Mouse (Mus musculus) intestine, embryonic 15.5 days (tissue): Measurements from ENCODE around the gene Gne. TPM values are rescaled to one million over a fixed set of nuclear protein-coding genes. Genes with fewer than 3 reads are reported as not detected.
A peak's percentile ranks its signal among the peaks of the same experiment; 100 is the strongest.

Experiments used
- ATAC-seq: fragments of 200-750 bp; cut with Nextera tagmentation; 2 replicates; pipeline ENCODE4 v1.8.0; 2017; ENCODE audit warnings: moderate TSS enrichment, moderate library complexity
- H3K27ac ChIP-seq: fragments of 300-500 bp; sonication (generic); 2 replicates; pipeline ENCODE4 v1.5.1; 2015; ENCODE audit warnings: mild to moderate bottlenecking, inconsistent platforms
- H3K27me3 ChIP-seq: fragments of 300-500 bp; sonication (generic); replicated peaks from 2 replicates; pipeline ENCODE4 v1.6.1; 2015; ENCODE audit warnings: inconsistent platforms
- H3K36me3 ChIP-seq: fragments of 300-500 bp; sonication (generic); 2 replicates; pipeline ENCODE4 v1.6.1; 2015; ENCODE audit warnings: inconsistent platforms
- H3K4me1 ChIP-seq: fragments of 300-500 bp; sonication (generic); replicated peaks from 2 replicates; pipeline ENCODE4 v1.6.1; 2015; ENCODE audit warnings: inconsistent platforms
- H3K4me2 ChIP-seq: fragments of 300-500 bp; sonication (generic); replicated peaks from 2 replicates; pipeline ENCODE4 v1.6.1; 2015; ENCODE audit warnings: mild to moderate bottlenecking, inconsistent platforms
- H3K4me3 ChIP-seq: fragments of 300-500 bp; sonication (generic); replicated peaks from 2 replicates; pipeline ENCODE4 v1.5.1; 2015; ENCODE audit warnings: inconsistent platforms
- H3K9ac ChIP-seq: fragments of 300-500 bp; sonication (generic); 2 replicates; pipeline ENCODE4 v1.6.1; 2015; ENCODE audit warnings: inconsistent platforms
- H3K9me3 ChIP-seq: fragments of 300-500 bp; sonication (generic); 2 replicates; pipeline ENCODE4 v1.6.1; 2016; ENCODE audit warnings: inconsistent platforms
- WGBS: fragments of 180-500 bp; shearing (Covaris S2); methylation state at CpG from one replicate; pipeline ENCODE4 v1.1.7; 2015; 5-methylcytosine and 5-hydroxymethylcytosine counted together
- polyA plus RNA-seq: library from polyadenylated mRNA; unstranded; fragments of >200 nt; fragmentation: Nextera tagmentation; extraction: Ambion mirVana; gene quantifications from 2 replicates; pipeline ENCODE4 v1.2.1, GENCODE M21; 2015

Gene Gne
- polyA plus RNA-seq, 1 experiment from 2014 or later, result 47.0 TPM

DNA sequence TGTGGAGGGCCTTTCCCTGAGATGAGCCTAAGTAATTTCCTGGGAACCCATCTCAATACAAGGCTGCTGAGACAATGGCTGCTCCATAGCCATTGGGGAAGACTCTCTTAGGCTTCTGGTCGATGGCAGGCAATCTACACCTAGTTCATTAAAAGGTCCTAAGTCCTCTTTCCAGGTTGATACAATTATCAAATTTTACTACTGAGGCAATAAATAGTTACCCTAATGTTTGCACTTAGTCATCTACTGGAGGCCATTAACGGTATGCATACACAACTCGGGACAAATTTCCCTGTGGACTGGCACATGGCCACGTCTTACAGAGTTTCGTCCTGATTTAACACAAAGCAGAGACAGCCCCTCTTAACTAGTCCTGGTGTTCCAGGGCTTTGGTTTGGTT is 41.5 kb downstream of the Gne start:
- H3K27me3 ChIP-seq, result no peaks in the 10 kb centered on the region
- ATAC-seq, result peak; percentile 68
- no peaks in the 10 kb centered on the region for H3K9me3 ChIP-seq
- no peak overlapping the region for H3K27ac ChIP-seq
- WGBS, result 49% methylated on average over 5 of the region's 5 CpGs
- H3K9ac ChIP-seq, result no peak overlapping the region
- H3K4me1 ChIP-seq, result no peaks in the 10 kb centered on the region
- peaks cover 20% of the 10 kb centered on the region for H3K36me3 ChIP-seq
- H3K4me3 ChIP-seq, result no peak overlapping the region
- no peak overlapping the region for H3K4me2 ChIP-seq

DNA sequence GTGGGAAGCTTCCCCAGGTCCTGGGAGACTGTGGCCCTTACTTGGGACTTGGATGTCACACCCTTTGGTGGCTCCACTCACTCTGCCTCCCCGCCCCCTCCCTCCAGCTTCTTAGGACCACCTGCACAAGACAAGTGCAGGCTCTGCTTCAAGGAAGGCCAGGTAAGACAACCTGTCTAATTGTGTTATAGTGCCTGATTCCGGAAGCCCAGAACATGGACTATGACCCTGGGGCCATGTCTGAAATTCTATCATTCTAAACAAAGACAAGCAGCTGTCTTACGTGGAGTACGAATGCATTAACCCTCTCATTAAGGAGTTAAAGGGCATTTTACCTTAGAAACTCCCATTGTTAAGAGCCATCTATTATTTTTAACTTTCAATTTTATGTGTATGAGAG is 43.2 kb downstream of the Gne start:
- no peak overlapping the region for H3K27ac ChIP-seq
- no peaks in the 10 kb centered on the region for H3K9me3 ChIP-seq
- H3K9ac ChIP-seq, result no peak overlapping the region
- ATAC-seq, result 0 out of 2 replicates have a peak, but pooled peaks have one; percentile 39
- H3K36me3 ChIP-seq, result peaks cover 20% of the 10 kb centered on the region
- 80% methylated on average over 4 of the region's 4 CpGs for WGBS
- H3K4me3 ChIP-seq, result no peak overlapping the region
- no peak overlapping the region for H3K4me2 ChIP-seq
- H3K27me3 ChIP-seq, result no peaks in the 10 kb centered on the region
- no peaks in the 10 kb centered on the region for H3K4me1 ChIP-seq

DNA sequence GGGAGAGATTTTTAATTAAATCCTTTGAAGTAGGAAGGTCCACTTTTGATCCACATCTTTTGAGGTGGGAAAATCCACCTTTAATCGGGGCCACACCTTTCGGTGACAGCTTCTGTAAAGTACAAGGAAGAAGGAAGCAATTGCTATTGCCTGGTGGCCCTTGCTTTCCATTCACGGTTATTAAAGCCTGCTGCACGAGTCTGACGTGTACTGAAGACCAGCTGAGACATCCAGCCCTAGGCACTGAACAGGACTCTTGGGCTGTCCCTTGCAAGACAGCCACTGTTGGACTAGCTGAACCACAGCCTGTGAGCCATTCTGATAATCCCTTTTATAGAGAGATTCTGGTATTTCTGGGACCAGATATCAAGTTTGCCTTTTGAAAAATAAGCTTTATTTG is 47.5 kb downstream of the Gne start:
- ATAC-seq, result 0 out of 2 replicates have a peak, but pooled peaks have one; percentile 35
- H3K4me1 ChIP-seq, result no peaks in the 10 kb centered on the region
- no peak overlapping the region for H3K9ac ChIP-seq
- H3K4me2 ChIP-seq, result no peak overlapping the region
- H3K36me3 ChIP-seq, result peaks cover 31% of the 10 kb centered on the region
- no peaks in the 10 kb centered on the region for H3K27me3 ChIP-seq
- no peak overlapping the region for H3K4me3 ChIP-seq
- no peaks in the 10 kb centered on the region for H3K9me3 ChIP-seq
- no peak overlapping the region for H3K27ac ChIP-seq
- WGBS, result 66% methylated on average over 5 of the region's 5 CpGs

- no peak for ATAC-seq
- H3K36me3 ChIP-seq, result peaks cover 25% of the 10 kb centered on the region
- H3K4me3 ChIP-seq, result no peak overlapping the region
- H3K4me1 ChIP-seq, result no peaks in the 10 kb centered on the region
- H3K27ac ChIP-seq, result no peak overlapping the region
- no peaks in the 10 kb centered on the region for H3K27me3 ChIP-seq
- 88% methylated on average over 5 of the region's 5 CpGs for WGBS
- no peak overlapping the region for H3K4me2 ChIP-seq
- no peaks in the 10 kb centered on the region for H3K9me3 ChIP-seq
- no peak overlapping the region for H3K9ac ChIP-seq
Observed at GRCm38 (mm10) chr4:44031521-44031920, 52.5 kb downstream of the Gne start.

DNA sequence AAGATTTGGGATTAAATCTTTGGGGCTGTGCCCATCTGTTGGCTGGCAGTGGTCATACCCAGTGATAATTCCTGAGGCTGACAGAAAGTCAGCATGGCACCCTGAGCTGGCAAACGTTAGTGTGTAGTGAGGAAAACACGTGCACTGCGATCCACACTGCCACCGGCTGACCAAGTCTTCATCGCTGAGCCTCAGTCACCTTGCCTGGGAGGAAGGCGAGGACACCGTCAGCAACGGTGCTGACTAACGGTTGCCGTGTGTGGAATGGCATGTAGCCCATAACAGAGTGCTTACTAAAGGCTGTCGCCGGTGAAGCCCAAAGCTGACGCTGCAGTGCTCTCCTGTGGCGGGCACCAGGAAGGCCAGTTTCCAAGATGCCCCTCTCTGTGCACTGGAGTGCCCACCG is 54.3 kb downstream of the Gne start:
- Histone ChIP-seq H3K4me2 (no peak overlapping the region), H3K36me3 (peaks cover 38% of the 10 kb centered on the region), H3K27me3 (no peaks in the 10 kb centered on the region), H3K9ac (no peak overlapping the region), H3K27ac (no peak overlapping the region), H3K4me3 (no peak overlapping the region), H3K9me3 (no peaks in the 10 kb centered on the region), H3K4me1 (no peaks in the 10 kb centered on the region)
- no peak for ATAC-seq
- 88% methylated on average over 15 of the region's 15 CpGs for WGBS

GRCm38 (mm10) chr4:44028303-44029135 is 55.5 kb downstream of the Gne start:
- 32% methylated on average over 16 of the region's 16 CpGs for WGBS
- H3K27ac ChIP-seq, result peak overlapping the region; percentile 24; the same call in 1 of the 2 replicates
- no peaks in the 10 kb centered on the region for H3K27me3 ChIP-seq
- no peak overlapping the region for H3K4me2 ChIP-seq
- H3K9me3 ChIP-seq, result no peaks in the 10 kb centered on the region
- no peak overlapping the region for H3K4me3 ChIP-seq
- peak; percentile 60 for ATAC-seq
- H3K36me3 ChIP-seq, result peaks cover 45% of the 10 kb centered on the region
- H3K4me1 ChIP-seq, result no peaks in the 10 kb centered on the region
- H3K9ac ChIP-seq, result no peak overlapping the region

- Histone ChIP-seq H3K9me3 (no peaks in the 10 kb centered on the region), H3K36me3 (peaks cover 39% of the 10 kb centered on the region), H3K4me3 (no peak overlapping the region), H3K4me2 (no peak overlapping the region), H3K4me1 (no peaks in the 10 kb centered on the region), H3K27me3 (no peaks in the 10 kb centered on the region), H3K9ac (no peak overlapping the region), H3K27ac (no peak overlapping the region)
- 88% methylated on average over 6 of the region's 6 CpGs for WGBS
- ATAC-seq, result no peak
Observed at GRCm38 (mm10) chr4:44025570-44025969, 58.4 kb downstream of the Gne start.

GRCm38 (mm10) chr4:44024241-44024640 is 59.7 kb downstream of the Gne start:
- H3K4me3 ChIP-seq, result no peak overlapping the region
- no peak for ATAC-seq
- no peak overlapping the region for H3K9ac ChIP-seq
- no peaks in the 10 kb centered on the region for H3K4me1 ChIP-seq
- no peaks in the 10 kb centered on the region for H3K9me3 ChIP-seq
- H3K36me3 ChIP-seq, result peaks cover 46% of the 10 kb centered on the region
- no peak overlapping the region for H3K4me2 ChIP-seq
- H3K27me3 ChIP-seq, result no peaks in the 10 kb centered on the region
- H3K27ac ChIP-seq, result no peak overlapping the region
- WGBS, result 98% methylated on average over 6 of the region's 6 CpGs

DNA sequence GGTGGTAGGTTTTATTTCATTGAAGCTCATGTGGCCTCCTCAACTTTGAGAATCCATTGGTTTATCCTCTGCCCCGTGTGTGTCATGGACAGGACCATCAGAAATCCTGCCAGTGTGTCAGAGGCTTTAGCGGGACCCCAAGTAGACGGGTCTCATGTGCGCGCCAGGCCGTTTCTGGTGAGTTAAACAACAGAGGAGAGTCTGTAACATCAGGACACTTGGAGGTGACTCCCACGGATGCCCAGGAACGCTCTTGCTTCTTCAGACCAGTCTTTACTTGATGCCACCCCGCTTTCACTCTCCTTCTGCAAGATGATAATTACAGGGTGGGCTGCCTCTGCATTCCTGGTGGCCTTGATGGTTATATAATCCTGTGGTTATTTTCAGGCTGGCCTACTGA is 60.3 kb downstream of the Gne start:
- no peak overlapping the region for H3K9ac ChIP-seq
- H3K27me3 ChIP-seq, result no peaks in the 10 kb centered on the region
- no peaks in the 10 kb centered on the region for H3K9me3 ChIP-seq
- no peak overlapping the region for H3K27ac ChIP-seq
- WGBS, result 96% methylated on average over 9 of the region's 9 CpGs
- no peak overlapping the region for H3K4me3 ChIP-seq
- ATAC-seq, result no peak
- H3K4me1 ChIP-seq, result no peaks in the 10 kb centered on the region
- H3K36me3 ChIP-seq, result peaks cover 46% of the 10 kb centered on the region
- no peak overlapping the region for H3K4me2 ChIP-seq

DNA sequence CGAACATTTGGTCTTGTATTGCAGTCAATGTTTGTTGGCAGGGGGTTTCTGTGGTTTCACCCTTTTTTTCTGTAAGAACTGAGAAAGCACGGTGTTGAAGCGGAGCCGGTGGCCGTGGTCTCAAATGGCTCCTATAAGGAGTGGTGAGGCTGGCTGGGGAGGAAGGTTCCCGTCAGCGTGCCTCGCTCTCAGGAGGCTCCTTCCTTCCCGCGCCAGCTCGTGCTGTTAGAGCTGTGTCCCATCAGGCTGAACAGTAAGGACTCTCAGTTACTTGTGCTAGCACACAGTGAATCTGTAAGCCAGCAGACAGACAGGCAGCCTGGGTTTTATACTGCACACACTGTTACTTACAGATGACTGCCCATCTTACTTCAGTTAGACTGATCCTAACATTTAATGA is 61.2 kb downstream of the Gne start:
- no peaks in the 10 kb centered on the region for H3K4me1 ChIP-seq
- no peak overlapping the region for H3K4me3 ChIP-seq
- peaks cover 48% of the 10 kb centered on the region for H3K36me3 ChIP-seq
- 92% methylated on average over 11 of the region's 11 CpGs for WGBS
- H3K4me2 ChIP-seq, result no peak overlapping the region
- no peak overlapping the region for H3K27ac ChIP-seq
- H3K27me3 ChIP-seq, result no peaks in the 10 kb centered on the region
- no peak overlapping the region for H3K9ac ChIP-seq
- no peak for ATAC-seq
- no peaks in the 10 kb centered on the region for H3K9me3 ChIP-seq

- Histone ChIP-seq H3K9me3 (no peaks in the 10 kb centered on the region), H3K9ac (no peak overlapping the region), H3K27me3 (no peaks in the 10 kb centered on the region), H3K4me2 (no peak overlapping the region), H3K4me1 (no peaks in the 10 kb centered on the region), H3K4me3 (no peak overlapping the region), H3K27ac (no peak overlapping the region), H3K36me3 (peaks cover 48% of the 10 kb centered on the region)
- no peak for ATAC-seq
- WGBS, result 80% methylated on average over 4 of the region's 4 CpGs
Observed at GRCm38 (mm10) chr4:44022323-44022722, 61.7 kb downstream of the Gne start.

- no peaks in the 10 kb centered on the region for H3K9me3 ChIP-seq
- H3K4me2 ChIP-seq, result no peak overlapping the region
- no peak overlapping the region for H3K27ac ChIP-seq
- 78% methylated on average over 12 of the region's 12 CpGs for WGBS
- ATAC-seq, result peak; percentile 18; the same call in 1 of the 2 replicates
- peaks cover 30% of the 10 kb centered on the region for H3K4me1 ChIP-seq
- no peak overlapping the region for H3K4me3 ChIP-seq
- no peaks in the 10 kb centered on the region for H3K27me3 ChIP-seq
- H3K9ac ChIP-seq, result no peak overlapping the region
- peaks cover 16% of the 10 kb centered on the region for H3K36me3 ChIP-seq
Observed at GRCm38 (mm10) chr4:44016791-44017190, 67.2 kb downstream of the Gne start.

DNA sequence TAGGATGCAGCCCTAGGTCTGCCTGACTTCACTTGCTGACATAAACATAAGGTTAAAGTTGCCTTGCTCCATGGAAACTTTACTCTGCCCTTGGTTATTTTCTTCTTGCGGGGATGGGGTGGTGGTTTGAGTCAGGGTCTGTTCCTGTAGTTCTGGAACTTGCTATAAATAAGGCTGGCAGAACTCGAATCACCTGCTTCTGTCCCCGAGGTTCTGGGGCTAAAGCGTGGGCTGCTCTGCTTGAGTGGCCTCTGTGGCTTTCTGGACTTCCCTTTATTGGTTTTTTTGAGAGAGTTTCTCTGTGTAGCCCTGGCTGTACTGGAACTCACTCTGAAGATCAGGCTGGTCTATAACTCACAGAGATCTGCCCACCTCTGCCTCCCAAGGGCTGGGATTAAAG is 67.9 kb downstream of the Gne start:
- H3K4me2 ChIP-seq, result no peak overlapping the region
- H3K9ac ChIP-seq, result no peak overlapping the region
- no peak for ATAC-seq
- H3K36me3 ChIP-seq, result peaks cover 12% of the 10 kb centered on the region
- H3K4me3 ChIP-seq, result no peak overlapping the region
- 0 out of 2 replicates have a peak overlapping the region, but pooled peaks have one; percentile 4 for H3K27ac ChIP-seq
- H3K9me3 ChIP-seq, result no peaks in the 10 kb centered on the region
- H3K4me1 ChIP-seq, result peaks cover 30% of the 10 kb centered on the region
- no peaks in the 10 kb centered on the region for H3K27me3 ChIP-seq
- 81% methylated on average over 4 of the region's 4 CpGs for WGBS
